Mouse (Mus musculus) heart, embryonic 12.5 days (tissue): Measurements from ENCODE around the gene Ccdc84. TPM values are rescaled to one million over a fixed set of nuclear protein-coding genes. Genes with fewer than 3 reads are reported as not detected.
A peak's percentile ranks its signal among the peaks of the same experiment; 100 is the strongest.
"Not testable (repeated sequence)": the region's sequence is repeated elsewhere in the genome, so short reads cannot be mapped to it uniquely, and the experiment has no call there.

Experiments
- ATAC-seq: fragments of 200-750 bp; cut with Nextera tagmentation; 2 replicates; pipeline ENCODE4 v1.8.0; 2017; ENCODE audit warnings: moderate TSS enrichment, moderate library complexity; ENCODE audit not compliant: insufficient number of reproducible peaks, low FRiP score
- H3K27ac ChIP-seq: fragments of 300-500 bp; sonication (generic); 2 replicates; pipeline ENCODE4 v1.5.1; 2016; ENCODE audit warnings: mild to moderate bottlenecking, moderate library complexity; ENCODE audit not compliant: poor library complexity, severe bottlenecking
- H3K27me3 ChIP-seq: fragments of 300-500 bp; sonication (generic); replicated peaks from 2 replicates; pipeline ENCODE4 v1.6.1; 2016; ENCODE audit warnings: mild to moderate bottlenecking, moderate library complexity
- H3K36me3 ChIP-seq: fragments of 300-500 bp; sonication (generic); 2 replicates; pipeline ENCODE4 v1.6.1; 2016; ENCODE audit warnings: mild to moderate bottlenecking, moderate library complexity
- H3K4me1 ChIP-seq: fragments of 300-500 bp; sonication (generic); replicated peaks from 2 replicates; pipeline ENCODE4 v1.6.1; 2016; ENCODE audit warnings: mild to moderate bottlenecking
- H3K4me2 ChIP-seq: fragments of 300-500 bp; sonication (generic); 2 replicates; pipeline ENCODE4 v1.6.1; 2016; ENCODE audit warnings: mild to moderate bottlenecking, moderate library complexity
- H3K4me3 ChIP-seq: fragments of 300-500 bp; sonication (generic); 2 replicates; pipeline ENCODE4 v1.5.1; 2016; ENCODE audit warnings: mild to moderate bottlenecking
- H3K9ac ChIP-seq: fragments of 300-500 bp; sonication (generic); 2 replicates; pipeline ENCODE4 v1.6.1; 2016; ENCODE audit warnings: mild to moderate bottlenecking, moderate library complexity
- H3K9me3 ChIP-seq: fragments of 300-500 bp; sonication (generic); replicated peaks from 2 replicates; pipeline ENCODE4 v1.6.1; 2016; ENCODE audit warnings: mild to moderate bottlenecking, moderate library complexity
- WGBS: fragments of 180-500 bp; shearing (Covaris S2); methylation state at CpG from one replicate; pipeline ENCODE4 v1.1.7; 2016; 5-methylcytosine and 5-hydroxymethylcytosine counted together
- polyA plus RNA-seq: library from polyadenylated mRNA; unstranded; fragments of >200 nt; fragmentation: Nextera tagmentation; extraction: Ambion mirVana; gene quantifications from 2 replicates; pipeline ENCODE4 v1.2.1, GENCODE M21; 2016

Gene Ccdc84
- polyA plus RNA-seq = 19.1 and 21.6 TPM in 2 replicates

DNA sequence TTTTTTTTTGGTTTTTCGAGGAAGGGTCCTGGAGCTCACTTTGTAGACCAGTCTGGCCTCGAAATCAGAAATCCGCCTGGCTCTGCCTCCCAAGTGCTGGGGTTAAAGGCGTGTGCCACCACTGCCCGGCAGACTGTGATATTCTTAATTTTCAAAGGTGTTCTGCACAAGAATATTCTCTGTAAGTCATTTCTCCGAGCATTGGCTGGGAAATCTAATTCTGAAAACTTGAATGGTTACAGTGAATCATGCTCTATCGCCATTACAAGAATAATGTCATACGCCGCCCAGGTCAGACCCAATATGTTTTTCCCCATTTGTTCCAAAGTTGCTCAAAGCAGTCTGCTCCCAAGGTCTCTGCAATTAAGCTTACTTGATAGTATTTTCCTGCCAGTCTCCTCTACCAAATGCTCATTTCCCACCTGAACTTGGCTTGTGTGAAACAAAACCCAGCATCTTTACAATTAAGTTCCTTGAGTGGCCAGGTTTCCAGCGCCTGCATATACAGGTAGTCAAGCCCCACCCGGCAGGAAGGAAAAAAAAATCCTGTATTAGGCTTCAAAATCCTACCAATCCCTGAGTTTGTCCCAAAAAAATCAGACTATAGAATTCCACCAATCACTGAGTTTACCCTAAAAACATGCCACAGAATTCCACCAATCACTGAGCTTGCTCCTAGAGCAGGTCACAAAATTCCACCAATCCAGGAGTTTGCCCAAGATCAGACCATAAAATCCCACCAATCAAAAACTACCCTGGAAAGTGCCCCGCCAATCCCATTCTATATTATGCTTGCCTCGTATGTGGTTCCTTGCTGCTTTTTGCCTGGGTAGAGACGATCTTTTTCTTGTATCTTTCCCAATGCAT is at the start of gene Ccdc84:
Gene Ccdc84 (minus strand): TSS at position 51 of the 867 bp plus-strand sequence.
- WGBS = 74% methylated on average over 14 of the region's 14 CpGs
- Histone ChIP-seq H3K4me3 (peak within 1 kb of the TSS; percentile 95), H3K36me3 (peaks cover 23% of the 10 kb centered on the region), H3K4me2 (peak within 1 kb of the TSS; percentile 83), H3K4me1 (peaks cover 9% of the 10 kb centered on the region), H3K9me3 (no peaks in the 10 kb centered on the region), H3K27ac (peak within 1 kb of the TSS; percentile 60), H3K27me3 (no peaks in the 10 kb centered on the region), H3K9ac (peak within 1 kb of the TSS; percentile 92)
- ATAC-seq = no peak; the same call in 1 of the 2 replicates

DNA sequence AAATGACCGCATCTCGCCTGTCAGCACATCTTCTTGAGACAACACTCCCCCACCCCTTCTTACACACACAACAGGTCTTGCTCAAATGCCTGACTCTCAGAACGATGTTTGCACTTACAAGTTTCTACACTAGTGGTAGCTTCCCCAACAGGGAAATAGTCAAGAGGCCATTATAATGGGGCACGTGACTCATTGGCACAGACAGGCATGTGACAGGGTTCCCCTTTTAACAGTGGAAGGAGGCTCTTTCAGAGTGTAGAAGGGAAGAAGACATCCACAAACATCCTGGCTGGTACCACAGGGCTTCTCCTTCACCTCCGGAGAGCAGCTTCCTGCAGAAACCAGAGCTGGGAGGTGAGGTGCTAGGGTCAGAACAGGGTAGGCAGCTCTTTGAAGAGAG is 43.6 kb upstream of the Ccdc84 start:
- ATAC-seq = no peak
- Histone ChIP-seq H3K27me3 (peaks cover 18% of the 10 kb centered on the region), H3K4me2 (no peak overlapping the region), H3K9me3 (no peaks in the 10 kb centered on the region), H3K27ac (no peak overlapping the region), H3K36me3 (no peaks in the 10 kb centered on the region), H3K4me3 (no peak overlapping the region), H3K4me1 (no peaks in the 10 kb centered on the region), H3K9ac (no peak overlapping the region)
- 76% methylated on average over 5 of the region's 5 CpGs for WGBS

DNA sequence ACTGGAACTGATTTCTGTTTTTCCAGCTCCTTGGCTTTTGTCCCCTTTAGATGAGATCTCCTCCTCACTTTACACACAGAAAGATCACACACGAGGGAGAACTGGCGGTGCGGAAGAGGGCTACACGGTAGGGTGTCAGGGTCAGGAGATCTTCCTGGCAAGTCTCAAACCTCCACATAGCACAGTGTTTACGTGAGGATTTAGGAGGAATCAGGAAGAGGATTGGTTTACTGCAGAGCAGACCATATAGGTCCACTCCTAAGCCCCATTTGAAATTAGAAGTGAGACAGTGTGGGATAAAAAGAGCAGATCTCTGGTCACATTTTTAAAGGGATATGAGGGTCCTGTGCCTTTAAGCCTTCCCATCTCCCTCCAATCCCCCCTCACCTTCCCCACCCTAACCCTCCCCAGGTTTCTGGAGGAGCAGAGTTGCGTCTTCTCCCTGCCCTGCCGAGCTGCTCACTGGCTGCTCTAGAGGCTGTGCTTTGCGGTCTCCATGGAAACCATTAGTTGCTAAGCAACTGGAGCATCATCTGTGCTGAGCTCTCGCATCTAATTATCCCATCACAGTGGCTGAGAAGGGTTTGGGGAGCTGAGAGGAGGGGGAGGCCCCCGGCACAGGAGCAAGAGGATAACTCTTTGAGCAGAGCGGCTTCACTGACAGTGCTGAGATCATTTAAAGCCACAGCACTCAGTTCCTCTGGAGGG is 38.8 kb upstream of the Ccdc84 start:
- Histone ChIP-seq H3K9me3 (no peaks in the 10 kb centered on the region), H3K36me3 (no peaks in the 10 kb centered on the region), H3K4me1 (peaks cover 5% of the 10 kb centered on the region; the same call in 1 of the 2 replicates), H3K4me3 (no peak overlapping the region), H3K4me2 (no peak overlapping the region), H3K27me3 (peaks cover 61% of the 10 kb centered on the region), H3K9ac (no peak overlapping the region), H3K27ac (no peak overlapping the region)
- 11% methylated on average over 11 of the region's 11 CpGs for WGBS
- ATAC-seq = no peak

DNA sequence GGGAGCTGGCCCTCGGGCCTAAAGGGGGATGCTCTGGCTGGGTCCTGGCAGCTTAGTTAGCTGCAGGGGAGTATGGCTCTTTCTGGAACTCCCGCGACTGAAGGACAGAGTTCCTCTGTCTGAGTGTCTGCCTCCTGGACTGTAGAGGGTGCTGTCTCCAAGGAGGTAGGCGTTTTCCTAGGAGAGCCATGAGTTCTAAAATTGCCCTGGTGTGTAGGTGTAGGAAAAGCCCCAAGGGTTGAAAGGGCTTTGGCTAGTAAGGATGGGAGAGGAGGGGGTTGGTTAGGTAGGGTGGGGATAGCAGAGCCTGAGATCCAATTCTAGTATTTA is 36.5 kb upstream of the Ccdc84 start, which contains the start of gene Upk2:
Gene Upk2 (minus strand): TSS at position 86 of the 330 bp plus-strand sequence.
- no peak within 1 kb of the TSS for H3K9ac ChIP-seq
- WGBS = 20% methylated on average over 4 of the region's 4 CpGs
- H3K36me3 ChIP-seq = no peaks in the 10 kb centered on the region
- H3K9me3 ChIP-seq = no peaks in the 10 kb centered on the region
- no peak within 1 kb of the TSS for H3K27ac ChIP-seq
- H3K4me3 ChIP-seq = no peak within 1 kb of the TSS
- ATAC-seq = no peak
- peaks cover 58% of the 10 kb centered on the region for H3K27me3 ChIP-seq
- H3K4me2 ChIP-seq = peak within 1 kb of the TSS; percentile 23
- H3K4me1 ChIP-seq = peaks cover 5% of the 10 kb centered on the region; the same call in 1 of the 2 replicates

DNA sequence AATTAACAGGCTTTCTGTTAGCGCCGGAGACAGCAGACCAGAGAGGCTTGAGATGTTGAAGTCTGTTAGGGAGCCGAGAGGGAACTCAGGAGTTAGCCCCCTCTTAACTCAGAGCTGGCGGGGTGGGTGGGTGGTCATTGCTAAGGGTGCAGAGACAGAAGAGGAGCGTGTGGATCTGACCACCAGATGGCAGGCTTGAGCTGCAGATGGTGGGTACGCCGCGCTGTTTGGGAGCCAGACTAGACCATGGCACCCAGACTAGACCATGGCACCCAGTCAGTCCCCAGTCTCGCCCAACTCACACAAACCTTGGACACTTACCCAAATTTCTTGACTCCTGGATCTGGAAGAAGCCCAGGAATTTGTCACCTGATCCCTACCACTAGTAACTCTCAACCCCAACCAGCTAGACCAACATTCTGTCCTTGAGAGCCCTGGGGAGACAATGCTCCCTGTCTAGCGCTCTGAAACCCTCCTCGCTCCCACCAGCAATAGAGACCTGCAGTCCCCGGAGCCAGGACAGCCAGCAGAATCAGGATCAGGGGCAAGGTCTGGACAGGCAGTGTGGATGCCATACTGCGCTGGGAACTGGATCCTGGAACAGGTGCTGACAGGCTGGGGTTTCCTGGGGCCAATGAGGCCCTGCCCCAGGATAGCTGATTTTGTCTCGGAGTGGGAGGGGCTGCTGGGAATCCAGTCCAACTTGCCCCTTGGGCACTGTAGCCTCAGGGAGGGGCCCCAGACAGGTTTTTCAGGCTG is 35.9 kb upstream of the Ccdc84 start:
- peak; percentile 73 for ATAC-seq
- H3K27me3 ChIP-seq = peaks cover 58% of the 10 kb centered on the region
- no peaks in the 10 kb centered on the region for H3K36me3 ChIP-seq
- peak overlapping the region; percentile 23 for H3K4me2 ChIP-seq
- H3K27ac ChIP-seq = no peak overlapping the region
- WGBS = 7% methylated on average over 14 of the region's 14 CpGs
- no peak overlapping the region for H3K9ac ChIP-seq
- H3K9me3 ChIP-seq = no peaks in the 10 kb centered on the region
- H3K4me1 ChIP-seq = peaks cover 5% of the 10 kb centered on the region; the same call in 1 of the 2 replicates
- no peak overlapping the region for H3K4me3 ChIP-seq

DNA sequence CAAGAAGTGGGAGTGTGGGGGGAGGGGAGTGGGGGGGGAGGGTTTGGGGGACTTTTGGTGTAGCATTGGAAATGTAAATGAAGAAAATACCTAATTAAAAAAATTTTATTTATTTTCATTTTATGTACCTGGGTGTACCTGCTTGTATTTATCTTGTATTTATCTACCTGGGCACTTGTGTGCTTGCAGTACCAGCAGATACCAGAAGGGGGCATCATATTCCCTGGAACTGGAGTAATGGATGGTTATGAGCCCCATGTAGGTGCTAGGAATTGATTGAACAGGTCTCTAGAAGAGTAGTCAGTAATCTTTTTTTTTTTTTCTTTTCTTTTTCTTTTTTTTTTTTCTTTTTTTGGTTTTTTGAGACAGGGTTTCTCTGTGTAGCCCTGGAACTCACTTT is 32.0 kb upstream of the Ccdc84 start:
- peaks cover 29% of the 10 kb centered on the region for H3K27me3 ChIP-seq
- ATAC-seq = no peak

DNA sequence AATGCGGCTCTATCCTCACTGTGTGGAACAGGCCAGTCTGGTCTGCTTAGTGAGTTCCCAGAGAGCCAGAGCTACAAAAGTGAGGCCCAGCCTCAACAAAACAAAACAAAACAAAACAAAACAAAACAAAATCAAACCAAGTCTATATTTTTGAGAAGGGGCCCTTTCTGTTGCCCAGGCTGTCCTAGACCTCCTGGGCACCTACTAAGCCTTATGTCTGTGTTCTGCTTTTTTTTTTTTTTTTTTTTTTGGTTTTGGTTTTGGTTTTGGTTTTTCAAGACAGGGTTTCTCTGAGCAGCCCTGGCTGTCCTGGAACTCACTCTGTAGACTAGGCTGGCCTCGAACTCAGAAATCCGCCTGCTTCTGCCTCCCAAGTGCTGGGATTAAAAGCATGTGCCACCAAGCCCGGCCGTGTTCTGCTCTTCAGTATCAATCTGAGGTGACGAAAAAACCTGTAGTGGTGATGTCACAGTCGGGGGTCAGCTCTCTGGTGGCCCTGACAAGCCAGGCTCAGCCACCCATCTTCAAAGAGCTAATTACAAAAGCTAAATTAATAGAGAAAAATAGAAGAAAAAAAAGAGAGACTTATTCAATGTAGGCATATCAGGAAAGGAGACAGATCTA is 26.1 kb upstream of the Ccdc84 start:
- H3K9ac ChIP-seq, H3K36me3 ChIP-seq, H3K4me1 ChIP-seq, H3K27ac ChIP-seq, H3K4me3 ChIP-seq, H3K27me3 ChIP-seq, H3K4me2 ChIP-seq, H3K9me3 ChIP-seq, ATAC-seq: not testable (repeated sequence)
- 78% methylated on average over 7 of the region's 7 CpGs for WGBS

More for the DNA sequence above, 32.0 kb upstream of the Ccdc84 start:
- Histone ChIP-seq H3K9ac (no peak overlapping the region), H3K36me3 (no peaks in the 10 kb centered on the region), H3K4me3 (no peak overlapping the region), H3K4me1 (peaks cover 5% of the 10 kb centered on the region; the same call in 1 of the 2 replicates), H3K27ac (no peak overlapping the region), H3K9me3 (no peaks in the 10 kb centered on the region), H3K4me2 (no peak overlapping the region)

DNA sequence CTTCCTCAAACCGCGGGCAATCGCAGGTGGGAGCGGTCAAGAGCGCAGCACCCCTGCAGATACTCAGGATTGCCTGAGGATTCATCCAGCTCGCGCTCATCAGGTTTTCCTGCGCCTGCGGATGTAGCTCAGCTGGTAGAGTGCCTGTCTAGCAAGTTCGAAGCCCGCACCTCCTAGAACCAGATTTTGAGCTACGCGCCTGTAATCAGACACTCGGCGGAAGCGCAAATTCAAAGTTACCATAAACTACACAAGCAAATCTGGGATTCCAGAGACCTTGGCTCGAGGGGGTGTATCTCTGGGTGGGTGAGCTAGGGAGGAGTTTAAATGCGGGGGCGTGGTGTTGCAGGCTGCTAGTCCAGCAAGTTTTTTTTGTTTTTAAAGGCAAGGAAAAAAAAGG is 22.6 kb upstream of the Ccdc84 start, which contains the start of gene Foxr1:
Gene Foxr1 (minus strand): TSS at position 176 of the 400 bp plus-strand sequence.
- Histone ChIP-seq H3K4me2 (no peak within 1 kb of the TSS), H3K36me3 (no peaks in the 10 kb centered on the region), H3K27me3 (peaks cover 6% of the 10 kb centered on the region; the same call in 1 of the 2 replicates), H3K9me3 (no peaks in the 10 kb centered on the region), H3K4me3 (no peak within 1 kb of the TSS), H3K9ac (no peak within 1 kb of the TSS), H3K27ac (no peak within 1 kb of the TSS), H3K4me1 (no peaks in the 10 kb centered on the region)
- WGBS = 54% methylated on average over 19 of the region's 19 CpGs
- ATAC-seq = no peak

DNA sequence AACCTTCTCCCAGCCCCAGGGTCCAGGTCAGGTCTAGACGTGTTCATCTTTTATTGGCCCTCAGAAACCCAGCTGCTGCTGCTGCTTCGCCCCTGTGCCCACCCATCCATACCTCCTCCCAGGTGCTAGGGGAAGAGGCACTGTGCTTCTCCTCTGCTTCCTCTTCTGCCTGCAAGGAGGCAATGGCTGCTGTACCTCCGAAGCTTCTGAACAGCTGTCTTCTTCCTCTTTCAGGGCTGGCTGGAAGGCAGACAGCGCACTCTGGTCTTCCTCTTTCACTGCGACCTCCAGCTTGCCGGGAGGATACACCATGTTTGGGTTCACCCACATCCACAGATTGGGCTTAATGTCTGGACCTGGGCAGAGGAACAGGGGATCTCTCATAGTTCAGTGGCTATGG is 17.4 kb upstream of the Ccdc84 start:
- Histone ChIP-seq H3K9me3 (no peaks in the 10 kb centered on the region), H3K36me3 (no peaks in the 10 kb centered on the region), H3K4me3 (no peak overlapping the region), H3K9ac (no peak overlapping the region), H3K4me1 (no peaks in the 10 kb centered on the region), H3K27ac (no peak overlapping the region), H3K27me3 (peaks cover 9% of the 10 kb centered on the region; the same call in 1 of the 2 replicates), H3K4me2 (no peak overlapping the region)
- ATAC-seq = no peak
- WGBS = 76% methylated on average over 6 of the region's 6 CpGs

DNA sequence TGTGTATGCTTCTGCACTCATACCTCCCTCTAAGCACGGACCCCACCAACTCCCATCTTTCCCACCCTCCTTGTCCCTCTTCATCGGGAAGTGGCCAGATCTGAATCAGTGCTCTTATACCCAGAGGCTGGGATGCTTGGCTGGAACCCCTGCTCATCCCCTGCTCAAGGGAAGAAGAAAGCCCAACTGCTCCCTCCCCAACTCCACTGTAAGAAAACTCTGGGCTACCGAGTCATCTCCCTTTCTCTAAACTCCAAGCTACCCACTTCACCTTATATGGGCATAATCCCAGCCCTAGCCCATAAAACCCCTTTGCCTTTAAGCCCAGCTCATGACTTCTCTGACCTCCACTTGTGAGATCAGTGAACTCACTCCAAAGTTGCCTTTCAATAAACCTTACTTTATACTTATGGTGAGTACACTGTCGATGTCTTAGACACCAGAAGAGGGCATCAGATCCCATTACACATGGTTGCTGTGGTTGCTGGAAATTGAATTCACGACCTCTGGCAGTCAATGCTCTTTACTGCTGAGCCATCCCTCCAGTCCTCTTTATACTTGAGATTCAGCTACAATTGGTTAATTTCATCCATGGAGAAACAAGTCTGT is 14.3 kb upstream of the Ccdc84 start:
- no peak overlapping the region for H3K9ac ChIP-seq
- WGBS = 47% methylated on average over 5 of the region's 5 CpGs
- H3K4me2 ChIP-seq = no peak overlapping the region
- no peak for ATAC-seq
- no peaks in the 10 kb centered on the region for H3K36me3 ChIP-seq
- H3K9me3 ChIP-seq = no peaks in the 10 kb centered on the region
- no peak overlapping the region for H3K4me3 ChIP-seq
- H3K4me1 ChIP-seq = no peaks in the 10 kb centered on the region
- no peak overlapping the region for H3K27ac ChIP-seq
- H3K27me3 ChIP-seq = 0 out of 2 replicates have a peak, but pooled peaks cover 6% of the 10 kb centered on the region
